Mouse (Mus musculus) megakaryocyte, embryonic 14.5 days (primary cell): ENCODE results near the gene Ascl1. TPM values are rescaled to one million over a fixed set of nuclear protein-coding genes. Genes with fewer than 3 reads are reported as not detected.

ENCODE experiments used
- H3K27me3 ChIP-seq: replicated peaks from 2 replicates; pipeline ENCODE3; 2012; ENCODE audit warnings: inconsistent platforms
- H3K36me3 ChIP-seq: replicated peaks from 2 replicates; pipeline ENCODE3; 2012; ENCODE audit warnings: low read length, inconsistent platforms, mixed read lengths
- H3K4me1 ChIP-seq: 2 replicates; pipeline ENCODE4 v1.6.1; 2012; ENCODE audit warnings: inconsistent platforms
- H3K4me3 ChIP-seq: replicated peaks from 2 replicates; pipeline ENCODE3; 2012; ENCODE audit warnings: moderate library complexity, mild to moderate bottlenecking, inconsistent platforms
- H3K9me3 ChIP-seq: 2 replicates; pipeline ENCODE4 v1.6.1; 2012; ENCODE audit warnings: inconsistent platforms
- FLI1 ChIP-seq: IDR thresholded peaks from 2 replicates; pipeline ENCODE4 v1.6.1; 2012; ENCODE audit warnings: low read length, inconsistent platforms, mixed read lengths
- GATA1 ChIP-seq: IDR thresholded peaks from 3 replicates; pipeline ENCODE4 v1.6.1; 2012; ENCODE audit warnings: mixed read lengths, low read length, inconsistent platforms, borderline replicate concordance
- polyA plus RNA-seq: library from polyadenylated mRNA; stranded (reverse); fragments of >175 nt; gene quantifications from 2 replicates; pipeline ENCODE4 v1.2.3, GENCODE M21; 2012; ENCODE audit warnings: low replicate concordance; ENCODE audit not compliant: insufficient read depth

The Ascl1 gene
- polyA plus RNA-seq, 1 experiment, result not detected

DNA sequence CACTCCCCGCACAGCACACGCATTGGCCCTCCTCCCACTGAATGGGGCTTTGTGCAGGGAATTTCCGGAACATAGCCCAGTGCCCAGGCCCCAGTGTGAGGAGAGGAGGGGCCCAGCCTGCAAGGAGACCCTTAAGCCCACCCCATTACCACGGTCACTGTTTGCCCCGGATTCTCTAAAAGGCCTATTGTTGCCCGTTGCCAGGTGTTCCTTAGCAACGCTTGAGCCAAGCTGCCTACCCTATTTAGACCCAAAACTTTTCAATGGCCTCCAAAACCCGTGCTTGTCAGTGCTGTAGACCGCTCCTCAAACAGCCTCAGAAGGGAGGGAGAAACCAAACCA, 45.7 kb downstream of the Ascl1 start:
- no peaks in the 10 kb centered on the region for H3K27me3 ChIP-seq
- TF ChIP-seq GATA1 (no peak), FLI1 (no peak)
- no peaks in the 10 kb centered on the region for H3K36me3 ChIP-seq
- H3K4me3 ChIP-seq, result no peak overlapping the region
- no peaks in the 10 kb centered on the region for H3K4me1 ChIP-seq
- peaks cover 35% of the 10 kb centered on the region for H3K9me3 ChIP-seq

- Histone ChIP-seq H3K4me1 (no peaks in the 10 kb centered on the region), H3K9me3 (peaks cover 30% of the 10 kb centered on the region), H3K4me3 (no peak overlapping the region), H3K27me3 (no peaks in the 10 kb centered on the region), H3K36me3 (no peaks in the 10 kb centered on the region)
- no peak for TF ChIP-seq FLI1
- no peak for TF ChIP-seq GATA1
Measured at GRCm38 (mm10) chr10:87446829-87447753, 46.4 kb downstream of the Ascl1 start.

- no peak for TF ChIP-seq FLI1
- no peak for TF ChIP-seq GATA1
- no peaks in the 10 kb centered on the region for H3K4me1 ChIP-seq
- H3K9me3 ChIP-seq, result peaks cover 30% of the 10 kb centered on the region
- no peak overlapping the region for H3K4me3 ChIP-seq
- H3K27me3 ChIP-seq, result no peaks in the 10 kb centered on the region
- no peaks in the 10 kb centered on the region for H3K36me3 ChIP-seq
Measured at GRCm38 (mm10) chr10:87446139-87446828, 47.2 kb downstream of the Ascl1 start.

Other genes with a start within 250 kb of the Ascl1 start
- gene Pah, start 28.1 kb upstream of the Ascl1 start, polyA plus RNA-seq, result not detected in 2 replicates